Mouse (Mus musculus) liver, embryonic 14.5 days (tissue): ENCODE results near the gene Slc24a4.

Experiments used
- CTCF ChIP-seq: IDR thresholded peaks from 2 replicates; pipeline ENCODE4 v1.5.1; 2016; ENCODE audit warnings: antibody characterized with exemption, low read depth, control low read depth
- EP300 ChIP-seq: IDR thresholded peaks from 2 replicates; pipeline ENCODE4 v1.6.1; 2016; ENCODE audit warnings: antibody characterized with exemption, low read depth

GRCm38 (mm10) chr12:102282126-102282525, 153.6 kb downstream of the Slc24a4 start:
- TF ChIP-seq CTCF (no peak), EP300 (no peak)
